8 mouse cellular contexts compared by ENCODE assay signal in genomic region chr10:85598603-85599542, GRCm38 (mm10).
DNase-seq lines count a peak whose midpoint lies in the region; ATAC-seq and TF ChIP-seq lines count a peak whose summit lies in the region.

No protein-coding gene starts in this region.

- TF ChIP-seq POLR2A in cortical plate, adult 2 months (IDR thresholded peaks at IDR 0.05; ENCODE audit: extremely low read depth, insufficient read depth, low read length), result no peak

- peak overlapping the region; percentile 37 for H3K4me3 ChIP-seq in lung, embryonic 15.5 days
- H3K4me3 ChIP-seq in cortical plate, adult 2 months (ENCODE audit: insufficient read depth, low read length), result peak overlapping the region; percentile 34
- peak overlapping the region; percentile 48 for H3K4me3 ChIP-seq in limb, embryonic 12.5 days (replicated peaks)
- peak overlapping the region; percentile 52 for H3K4me3 ChIP-seq in neural tube, embryonic 13.5 days

- H3K27me3 ChIP-seq in lung, embryonic 15.5 days, result peaks cover 5% of the 10 kb centered on the region; the same call in 1 of the 2 replicates
- peaks cover 16% of the 10 kb centered on the region for H3K27me3 ChIP-seq in limb, embryonic 12.5 days
- H3K27me3 ChIP-seq in neural tube, embryonic 13.5 days, result peaks cover 6% of the 10 kb centered on the region

- 1% methylated on average over 41 of the region's 41 CpGs for WGBS in lung, embryonic 15.5 days
- 2% methylated on average over 41 of the region's 41 CpGs for WGBS in limb, embryonic 12.5 days
- WGBS in neural tube, embryonic 13.5 days, result under 1% methylated on average over 41 of the region's 41 CpGs

- H3K9me3 ChIP-seq in lung, embryonic 15.5 days, result no peaks in the 10 kb centered on the region
- H3K9me3 ChIP-seq in limb, embryonic 12.5 days, result no peaks in the 10 kb centered on the region
- H3K9me3 ChIP-seq in neural tube, embryonic 13.5 days, result no peaks in the 10 kb centered on the region

- no peak for TF ChIP-seq CTCF in cortical plate, adult 2 months (IDR thresholded peaks at IDR 0.05; ENCODE audit: extremely low read depth, insufficient read depth, low read length)

- peak overlapping the region; percentile 86 for H3K4me2 ChIP-seq in lung, embryonic 15.5 days
- peak overlapping the region; percentile 90 for H3K4me2 ChIP-seq in limb, embryonic 12.5 days
- H3K4me2 ChIP-seq in neural tube, embryonic 13.5 days, result peak overlapping the region; percentile 88

- no peak for DNase-seq in lung, postnatal 14 days
- DNase-seq in forelimb bud, embryonic 11.5 days (ENCODE audit: low read depth, low spot score), result peak; percentile 27
- no peak for DNase-seq in layer of hippocampus, postnatal 25 days (ENCODE audit: extremely low spot score in 1 of 2, low spot score in 1 of 2)
- no peak for DNase-seq in layer of hippocampus, adult 9-11 months

- peak; percentile 56 for ATAC-seq in lung, embryonic 15.5 days (ENCODE audit: borderline replicate concordance, extremely low read depth, low FRiP score, low TSS enrichment)
- peak; percentile 62 for ATAC-seq in limb, embryonic 12.5 days (ENCODE audit: insufficient number of reproducible peaks, insufficient read depth, low FRiP score, low TSS enrichment, low read depth)
- peak; percentile 83 for ATAC-seq in neural tube, embryonic 13.5 days (ENCODE audit: low read depth)

- H3K36me3 ChIP-seq in lung, embryonic 15.5 days, result no peaks in the 10 kb centered on the region
- H3K36me3 ChIP-seq in limb, embryonic 12.5 days, result no peaks in the 10 kb centered on the region
- H3K36me3 ChIP-seq in neural tube, embryonic 13.5 days, result no peaks in the 10 kb centered on the region

- H3K9ac ChIP-seq in lung, embryonic 15.5 days, result peak overlapping the region; percentile 24; the same call in 1 of the 2 replicates
- H3K9ac ChIP-seq in limb, embryonic 12.5 days (replicated peaks), result peak overlapping the region; percentile 59
- H3K9ac ChIP-seq in neural tube, embryonic 13.5 days, result peak overlapping the region; percentile 81

- peaks cover 7% of the 10 kb centered on the region; the same call in 1 of the 2 replicates for H3K4me1 ChIP-seq in lung, embryonic 15.5 days
- no peaks in the 10 kb centered on the region for H3K4me1 ChIP-seq in cortical plate, adult 2 months (ENCODE audit: control insufficient read depth, insufficient read depth, low read length)
- no peaks in the 10 kb centered on the region for H3K4me1 ChIP-seq in limb, embryonic 12.5 days (replicated peaks)
- H3K4me1 ChIP-seq in neural tube, embryonic 13.5 days (replicated peaks), result peaks cover 17% of the 10 kb centered on the region

- no peak overlapping the region for H3K27ac ChIP-seq in lung, embryonic 15.5 days
- no peak overlapping the region for H3K27ac ChIP-seq in cortical plate, adult 2 months (ENCODE audit: insufficient read depth, low read length)
- no peak overlapping the region for H3K27ac ChIP-seq in limb, embryonic 12.5 days
- H3K27ac ChIP-seq in neural tube, embryonic 13.5 days (replicated peaks), result peak overlapping the region; percentile 1

Comparison
In these comparisons a context has a peak if more than half of its experiments do, and no peak if none do; other contexts are left out.
1. H3K9ac ChIP-seq: peak in every context shown above with its lines; median percentile 81 in neural tube, embryonic 13.5 days; 59 in limb, embryonic 12.5 days; 24 in lung, embryonic 15.5 days.